Mouse (Mus musculus): ENCODE measurements around the gene Tmed2.

GRCm38 (mm10) chr5:124571068-124571467 lies 30.6 kb downstream of the Tmed2 start:
- no peak for TF ChIP-seq EP300 (IDR thresholded peaks at IDR 0.05; ENCODE audit: low read depth)
- no peak for TF ChIP-seq CTCF (IDR thresholded peaks at IDR 0.05; ENCODE audit: low read depth)

All from heart, postnatal 0 days (tissue).